Mouse (Mus musculus) liver, adult 2 months (tissue): ENCODE results near the gene Pnpla2. TPM values are rescaled to one million over a fixed set of nuclear protein-coding genes. Genes with fewer than 3 reads are reported as not detected.

Experiments used
- DNase-seq: peaks from one replicate; pipeline ENCODE4 v3.0.0-alpha.2; 2011; ENCODE audit warnings: low read depth, low spot score; ENCODE audit errors: extremely low read depth
- H3K27ac ChIP-seq: fragments of 200-500 bp; replicated peaks from 2 replicates; pipeline ENCODE4 v1.5.1; 2012; ENCODE audit warnings: low read depth, mild to moderate bottlenecking, control low read depth, inconsistent platforms, low read length; ENCODE audit not compliant: insufficient read depth
- H3K27me3 ChIP-seq: fragments of 200-500 bp; 2 replicates; pipeline ENCODE4 v1.6.1; 2012; ENCODE audit warnings: mild to moderate bottlenecking, moderate library complexity, low read length, inconsistent platforms; ENCODE audit not compliant: control insufficient read depth, insufficient read depth
- H3K36me3 ChIP-seq: fragments of 200-500 bp; 2 replicates; pipeline ENCODE4 v1.6.1; 2012; ENCODE audit warnings: low read length, inconsistent platforms; ENCODE audit not compliant: control insufficient read depth, insufficient read depth
- H3K4me1 ChIP-seq: fragments of 200-500 bp; 2 replicates; pipeline ENCODE4 v1.6.1; 2011; ENCODE audit warnings: low read length; ENCODE audit not compliant: control insufficient read depth, insufficient read depth
- H3K4me3 ChIP-seq: fragments of 200-500 bp; 2 replicates; pipeline ENCODE4 v1.5.1; 2011; ENCODE audit warnings: low read depth, mild to moderate bottlenecking, control low read depth, low read length, moderate library complexity; ENCODE audit not compliant: insufficient read depth
- H3K79me2 ChIP-seq: fragments of 200-500 bp; 2 replicates; pipeline ENCODE4 v1.6.1; 2012; ENCODE audit warnings: inconsistent platforms, mild to moderate bottlenecking, low read length, moderate library complexity; ENCODE audit not compliant: control insufficient read depth, insufficient read depth
- H3K9ac ChIP-seq: fragments of 200-500 bp; 2 replicates; pipeline ENCODE4 v1.6.1; 2012; ENCODE audit warnings: low read depth, mild to moderate bottlenecking, control low read depth, inconsistent platforms, low read length
- CTCF ChIP-seq: fragments of 200-500 bp; IDR thresholded peaks from 2 replicates; pipeline ENCODE4 v1.5.1; 2011; ENCODE audit warnings: low read depth, low read length, control low read depth
- POLR2A ChIP-seq: fragments of 200-500 bp; IDR thresholded peaks from 2 replicates; pipeline ENCODE4 v1.6.1; 2011; ENCODE audit warnings: low read length, control low read depth; ENCODE audit not compliant: insufficient read depth; ENCODE audit errors: extremely low read depth
- WGBS: fragments of 180-500 bp; shearing (Covaris S2); methylation state at CpG from one replicate; pipeline ENCODE4 v1.1.7; 2018; 5-methylcytosine and 5-hydroxymethylcytosine counted together
- polyA plus RNA-seq: library from polyadenylated mRNA; depleted of rRNA; stranded (reverse); fragments of >200 nt; gene quantifications from 2 replicates; pipeline ENCODE4 v1.2.3, GENCODE M21; 2012
- total RNA-seq: library from RNA; depleted of rRNA; stranded (reverse); fragments of >200 nt; gene quantifications from 2 replicates; pipeline ENCODE4 v1.2.3, GENCODE M21; 2014

Gene Pnpla2
- total and polyA plus RNA-seq, 2 experiments = 22.6 to 84.8 TPM

- peak overlapping the region; percentile 83 for H3K4me3 ChIP-seq
- H3K79me2 ChIP-seq = peaks cover 27% of the 10 kb centered on the region; the same call in 1 of the 2 replicates
- TF ChIP-seq CTCF (no peak), POLR2A (no peak)
- peak overlapping the region; percentile 80 for H3K9ac ChIP-seq
- 6% methylated on average over 5 of the region's 5 CpGs for WGBS
- no peak for DNase-seq
- peaks cover 8% of the 10 kb centered on the region; the same call in 1 of the 2 replicates for H3K36me3 ChIP-seq
- no peaks in the 10 kb centered on the region for H3K27me3 ChIP-seq
- peaks cover 25% of the 10 kb centered on the region for H3K4me1 ChIP-seq
- H3K27ac ChIP-seq = no peak overlapping the region
Measured at GRCm38 (mm10) chr7:141474160-141474559, 19.2 kb downstream of the Pnpla2 start.

- peak; percentile 72 for DNase-seq
- H3K4me3 ChIP-seq = peak within 1 kb of the TSS; percentile 83
- peak within 1 kb of the TSS; percentile 92 for H3K27ac ChIP-seq
- peaks cover 8% of the 10 kb centered on the region; the same call in 1 of the 2 replicates for H3K36me3 ChIP-seq
- peaks cover 23% of the 10 kb centered on the region; the same call in 1 of the 2 replicates for H3K79me2 ChIP-seq
- under 1% methylated on average over 83 of the region's 87 CpGs for WGBS
- H3K4me1 ChIP-seq = peaks cover 21% of the 10 kb centered on the region
- no peaks in the 10 kb centered on the region for H3K27me3 ChIP-seq
- peak; percentile 89 for TF ChIP-seq POLR2A
- 0 out of 2 replicates have a peak, but pooled peaks have one; percentile 15 for TF ChIP-seq CTCF
- H3K9ac ChIP-seq = peak within 1 kb of the TSS; percentile 92
Measured at GRCm38 (mm10) chr7:141475011-141475804, 20.2 kb downstream of the Pnpla2 start, which contains the start of the genes Polr2l and Tspan4. Gene Polr2l, minus strand, starts transcription at chr7:141475132. Gene Tspan4, plus strand, starts transcription at chr7:141475240.

GRCm38 (mm10) chr7:141475805-141476158, 20.8 kb downstream of the Pnpla2 start:
- no peak for TF ChIP-seq POLR2A
- no peak for TF ChIP-seq CTCF
- WGBS = under 1% methylated on average over 12 of the region's 12 CpGs

GRCm38 (mm10) chr7:141476226-141476980, 21.4 kb downstream of the Pnpla2 start:
- Histone ChIP-seq H3K4me3 (peak overlapping the region; percentile 83), H3K27ac (peak overlapping the region; percentile 92), H3K4me1 (peaks cover 28% of the 10 kb centered on the region), H3K36me3 (peaks cover 4% of the 10 kb centered on the region; the same call in 1 of the 2 replicates), H3K79me2 (peaks cover 26% of the 10 kb centered on the region; the same call in 1 of the 2 replicates), H3K9ac (peak overlapping the region; percentile 92), H3K27me3 (no peaks in the 10 kb centered on the region)
- peak; percentile 91 for DNase-seq
- TF ChIP-seq POLR2A (peak; percentile 62), CTCF (peak; percentile 24; the same call in 1 of the 2 replicates)
- WGBS = 0% methylated on average over 17 of the region's 17 CpGs

More at GRCm38 (mm10) chr7:141475805-141476158, 20.8 kb downstream of the Pnpla2 start:
- peak overlapping the region; percentile 92 for H3K27ac ChIP-seq
- peaks cover 21% of the 10 kb centered on the region; the same call in 1 of the 2 replicates for H3K79me2 ChIP-seq
- H3K36me3 ChIP-seq = peaks cover 6% of the 10 kb centered on the region; the same call in 1 of the 2 replicates
- H3K4me1 ChIP-seq = peaks cover 22% of the 10 kb centered on the region
- H3K4me3 ChIP-seq = peak overlapping the region; percentile 83
- H3K9ac ChIP-seq = peak overlapping the region; percentile 92
- no peaks in the 10 kb centered on the region for H3K27me3 ChIP-seq
- peak; percentile 45 for DNase-seq

- H3K4me1 ChIP-seq = peaks cover 31% of the 10 kb centered on the region
Measured at GRCm38 (mm10) chr7:141476981-141477370, 22.0 kb downstream of the Pnpla2 start.

More at GRCm38 (mm10) chr7:141476981-141477370, 22.0 kb downstream of the Pnpla2 start:
- Histone ChIP-seq H3K4me3 (peak overlapping the region; percentile 83), H3K36me3 (peaks cover 3% of the 10 kb centered on the region; the same call in 1 of the 2 replicates), H3K79me2 (peaks cover 30% of the 10 kb centered on the region), H3K9ac (peak overlapping the region; percentile 39), H3K27me3 (no peaks in the 10 kb centered on the region), H3K27ac (peak overlapping the region; percentile 92)
- TF ChIP-seq CTCF = no peak
- TF ChIP-seq POLR2A = no peak
- DNase-seq = no peak
- under 1% methylated on average over 7 of the region's 7 CpGs for WGBS
